Mouse (Mus musculus): Measurements from ENCODE around the gene Pbxip1. TPM values are rescaled to one million over a fixed set of nuclear protein-coding genes. Genes with fewer than 3 reads are reported as not detected.
A peak's percentile ranks its signal among the peaks of the same experiment; 100 is the strongest.

Pbxip1 gene
- polyA plus RNA-seq, 1 experiment from 2014 or later, result 25.0 TPM

DNA sequence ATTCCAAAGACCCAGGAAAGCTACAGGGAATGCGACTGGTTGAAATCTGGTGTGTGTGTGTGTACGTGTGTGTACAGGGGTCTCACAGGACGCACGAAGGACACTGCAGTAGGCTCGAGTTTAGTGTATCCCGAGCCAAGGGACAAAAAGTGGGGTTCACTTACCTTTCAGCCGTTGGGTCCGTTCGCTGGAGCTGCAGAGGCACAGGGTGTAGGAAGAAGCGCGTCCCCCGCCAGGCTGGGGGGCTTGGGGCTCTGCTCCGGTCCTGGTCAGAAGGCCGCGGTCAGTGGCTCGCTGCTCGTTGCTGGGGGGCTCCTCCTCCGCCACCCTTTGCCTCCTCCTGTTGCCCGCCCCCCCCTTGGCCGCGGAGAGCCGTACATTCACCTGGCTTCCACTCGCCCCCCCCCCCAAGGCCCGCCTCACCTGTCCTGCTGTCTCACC lies 43.6 kb upstream of the Pbxip1 start:
- Histone ChIP-seq H3K27me3 (replicated peaks; ENCODE audit: control insufficient read depth, insufficient read depth, low read length) (peaks cover 16% of the 10 kb centered on the region), H3K4me2 (ENCODE audit: low read length) (peak overlapping the region; percentile 74), H3K4me3 (ENCODE audit: low read length) (peak overlapping the region; percentile 45), H3K36me3 (ENCODE audit: control insufficient read depth, insufficient read depth, low read length) (no peaks in the 10 kb centered on the region), H3K4me1 (ENCODE audit: control insufficient read depth, insufficient read depth, low read depth, low read length) (peaks cover 52% of the 10 kb centered on the region), H3K9ac (ENCODE audit: low read depth, low read length) (peak overlapping the region; percentile 49), H3K9me3 (ENCODE audit: control insufficient read depth, low read length) (no peaks in the 10 kb centered on the region), H3K27ac (ENCODE audit: low read depth, low read length) (no peak overlapping the region)
- under 1% methylated on average over 22 of the region's 24 CpGs for WGBS
- no peak for ATAC-seq

DNA sequence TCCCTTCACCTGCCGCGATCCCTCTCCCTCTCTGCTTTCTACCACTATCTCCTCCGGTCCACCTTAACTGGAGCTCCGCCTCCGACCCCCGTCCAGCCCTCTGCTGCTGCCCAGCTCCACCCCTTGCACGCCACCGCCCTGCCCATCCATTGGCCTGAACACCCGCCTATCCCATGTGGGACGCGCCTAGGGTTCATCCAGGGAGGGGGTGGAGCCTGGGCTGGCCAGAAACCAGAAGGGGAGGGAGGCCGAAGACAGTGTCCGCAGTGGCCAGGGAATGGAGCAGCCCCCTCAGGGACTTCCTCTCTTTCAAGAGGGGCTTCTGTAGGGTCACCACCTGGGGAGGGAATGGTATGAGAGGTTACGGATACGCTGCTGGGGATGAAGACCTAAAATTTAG lies 42.9 kb upstream of the Pbxip1 start:
- H3K9ac ChIP-seq (ENCODE audit: low read depth, low read length), result peak overlapping the region; percentile 53
- H3K27ac ChIP-seq (ENCODE audit: low read depth, low read length), result peak overlapping the region; percentile 79
- H3K4me3 ChIP-seq (ENCODE audit: low read length), result peak overlapping the region; percentile 45
- ATAC-seq, result peak; percentile 93
- under 1% methylated on average over 15 of the region's 15 CpGs for WGBS
- peak overlapping the region; percentile 74 for H3K4me2 ChIP-seq (ENCODE audit: low read length)
- H3K9me3 ChIP-seq (ENCODE audit: control insufficient read depth, low read length), result no peaks in the 10 kb centered on the region
- H3K36me3 ChIP-seq (ENCODE audit: control insufficient read depth, insufficient read depth, low read length), result no peaks in the 10 kb centered on the region
- peaks cover 16% of the 10 kb centered on the region for H3K27me3 ChIP-seq (replicated peaks; ENCODE audit: control insufficient read depth, insufficient read depth, low read length)
- H3K4me1 ChIP-seq (ENCODE audit: control insufficient read depth, insufficient read depth, low read depth, low read length), result peaks cover 52% of the 10 kb centered on the region

DNA sequence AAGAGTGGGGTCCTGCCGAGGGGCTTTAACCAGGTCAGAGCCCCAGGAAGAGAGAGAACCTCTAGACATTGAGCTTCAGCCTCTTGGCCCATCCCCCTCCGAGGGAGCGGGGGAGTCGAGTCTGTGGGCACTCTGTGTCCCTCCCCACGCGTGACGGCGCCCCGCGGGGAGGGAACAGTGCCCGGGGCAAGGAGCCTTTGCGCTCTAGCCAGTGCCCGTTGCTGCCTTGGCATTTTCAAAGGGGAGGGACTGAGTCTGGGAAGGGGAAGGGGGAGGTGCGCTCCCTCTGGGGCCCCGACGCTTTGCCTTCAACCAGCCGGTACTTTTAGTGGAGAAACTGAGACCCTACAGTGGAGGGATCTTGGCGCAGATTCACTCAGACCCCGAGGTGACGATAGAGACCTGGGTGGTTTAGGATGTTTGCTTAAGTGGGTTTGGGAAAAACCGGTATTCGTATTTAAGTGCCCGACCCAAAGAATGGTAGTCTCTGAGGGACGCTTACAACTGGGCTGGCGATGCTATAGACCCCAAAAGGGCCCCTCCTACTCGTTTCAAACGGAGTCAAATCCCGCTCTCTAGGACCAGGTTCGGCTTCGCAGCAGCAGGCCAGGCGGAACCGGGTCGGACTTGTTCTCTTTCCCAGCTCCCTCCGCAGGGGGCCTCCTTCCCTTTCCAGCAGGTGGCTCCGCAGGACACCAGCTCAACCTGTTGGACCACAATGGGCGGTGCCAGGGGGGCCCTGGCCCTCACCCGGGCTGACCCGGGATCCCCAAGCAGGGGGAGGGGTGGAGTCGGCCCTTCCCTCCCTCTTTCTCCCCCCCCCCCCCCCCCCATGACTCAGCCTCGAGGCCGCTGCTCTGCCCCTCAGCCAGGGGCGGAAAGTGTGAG lies 42.3 kb upstream of the Pbxip1 start, which contains the start of gene Zbtb7b:
Gene Zbtb7b, minus strand, starts transcription at position 771 of the 888 bp plus-strand sequence.
- Histone ChIP-seq H3K9me3 (ENCODE audit: control insufficient read depth, low read length) (no peaks in the 10 kb centered on the region), H3K27me3 (replicated peaks; ENCODE audit: control insufficient read depth, insufficient read depth, low read length) (peaks cover 16% of the 10 kb centered on the region), H3K4me1 (ENCODE audit: control insufficient read depth, insufficient read depth, low read depth, low read length) (peaks cover 52% of the 10 kb centered on the region), H3K36me3 (ENCODE audit: control insufficient read depth, insufficient read depth, low read length) (no peaks in the 10 kb centered on the region), H3K4me3 (ENCODE audit: low read length) (peak within 1 kb of the TSS; percentile 45), H3K4me2 (ENCODE audit: low read length) (peak within 1 kb of the TSS; percentile 74), H3K27ac (ENCODE audit: low read depth, low read length) (peak within 1 kb of the TSS; percentile 79), H3K9ac (ENCODE audit: low read depth, low read length) (peak within 1 kb of the TSS; percentile 53)
- under 1% methylated on average over 38 of the region's 42 CpGs for WGBS
- peak; percentile 49 for ATAC-seq

- Histone ChIP-seq H3K4me1 (ENCODE audit: control insufficient read depth, insufficient read depth, low read depth, low read length) (peaks cover 52% of the 10 kb centered on the region), H3K27me3 (replicated peaks; ENCODE audit: control insufficient read depth, insufficient read depth, low read length) (peaks cover 16% of the 10 kb centered on the region), H3K9me3 (ENCODE audit: control insufficient read depth, low read length) (no peaks in the 10 kb centered on the region), H3K9ac (ENCODE audit: low read depth, low read length) (peak overlapping the region; percentile 33), H3K4me2 (ENCODE audit: low read length) (peak overlapping the region; percentile 74), H3K4me3 (ENCODE audit: low read length) (peak overlapping the region; percentile 45), H3K27ac (ENCODE audit: low read depth, low read length) (peak overlapping the region; percentile 34; the same call in 1 of the 2 replicates), H3K36me3 (ENCODE audit: control insufficient read depth, insufficient read depth, low read length) (no peaks in the 10 kb centered on the region)
- peak; percentile 7; the same call in 1 of the 2 replicates for ATAC-seq
- 0% methylated on average over 10 of the region's 12 CpGs for WGBS
Measured at GRCm38 (mm10) chr3:89394894-89395256, 41.6 kb upstream of the Pbxip1 start.

DNA sequence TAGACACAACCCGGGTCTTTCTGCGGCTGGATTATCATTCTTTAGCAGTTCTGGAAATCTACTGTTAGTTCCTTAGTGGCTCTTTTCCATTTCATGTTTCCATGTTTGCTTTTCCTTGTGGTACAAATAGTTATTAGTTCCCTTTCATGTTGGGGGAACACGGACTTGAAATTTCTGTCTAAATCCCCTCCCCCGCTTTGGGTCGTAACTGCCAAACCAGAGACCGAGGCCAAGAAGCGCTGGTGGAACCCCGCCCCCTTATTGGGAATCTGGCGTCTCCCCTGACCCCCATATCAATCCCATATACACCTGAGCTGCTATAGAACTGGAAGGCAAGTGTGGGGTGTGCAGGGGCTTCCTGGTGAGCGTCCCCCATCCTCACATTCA lies 41.1 kb upstream of the Pbxip1 start:
- Histone ChIP-seq H3K9me3 (ENCODE audit: control insufficient read depth, low read length) (no peaks in the 10 kb centered on the region), H3K9ac (ENCODE audit: low read depth, low read length) (peak overlapping the region; percentile 17; the same call in 1 of the 2 replicates), H3K36me3 (ENCODE audit: control insufficient read depth, insufficient read depth, low read length) (no peaks in the 10 kb centered on the region), H3K4me2 (ENCODE audit: low read length) (peak overlapping the region; percentile 74), H3K27ac (ENCODE audit: low read depth, low read length) (peak overlapping the region; percentile 34; the same call in 1 of the 2 replicates), H3K27me3 (replicated peaks; ENCODE audit: control insufficient read depth, insufficient read depth, low read length) (peaks cover 16% of the 10 kb centered on the region), H3K4me3 (ENCODE audit: low read length) (peak overlapping the region; percentile 45), H3K4me1 (ENCODE audit: control insufficient read depth, insufficient read depth, low read depth, low read length) (peaks cover 52% of the 10 kb centered on the region)
- 1% methylated on average over 10 of the region's 10 CpGs for WGBS
- ATAC-seq, result no peak

GRCm38 (mm10) chr3:89395806-89396653 lies 40.5 kb upstream of the Pbxip1 start:
- H3K4me1 ChIP-seq (ENCODE audit: control insufficient read depth, insufficient read depth, low read depth, low read length), result peaks cover 48% of the 10 kb centered on the region
- WGBS, result under 1% methylated on average over 31 of the region's 44 CpGs
- H3K4me2 ChIP-seq (ENCODE audit: low read length), result peak overlapping the region; percentile 74
- H3K27me3 ChIP-seq (replicated peaks; ENCODE audit: control insufficient read depth, insufficient read depth, low read length), result peaks cover 16% of the 10 kb centered on the region
- no peaks in the 10 kb centered on the region for H3K9me3 ChIP-seq (ENCODE audit: control insufficient read depth, low read length)
- no peak for ATAC-seq
- H3K4me3 ChIP-seq (ENCODE audit: low read length), result peak overlapping the region; percentile 45
- no peak overlapping the region for H3K27ac ChIP-seq (ENCODE audit: low read depth, low read length)
- no peaks in the 10 kb centered on the region for H3K36me3 ChIP-seq (ENCODE audit: control insufficient read depth, insufficient read depth, low read length)
- peak overlapping the region; percentile 58 for H3K9ac ChIP-seq (ENCODE audit: low read depth, low read length)

DNA sequence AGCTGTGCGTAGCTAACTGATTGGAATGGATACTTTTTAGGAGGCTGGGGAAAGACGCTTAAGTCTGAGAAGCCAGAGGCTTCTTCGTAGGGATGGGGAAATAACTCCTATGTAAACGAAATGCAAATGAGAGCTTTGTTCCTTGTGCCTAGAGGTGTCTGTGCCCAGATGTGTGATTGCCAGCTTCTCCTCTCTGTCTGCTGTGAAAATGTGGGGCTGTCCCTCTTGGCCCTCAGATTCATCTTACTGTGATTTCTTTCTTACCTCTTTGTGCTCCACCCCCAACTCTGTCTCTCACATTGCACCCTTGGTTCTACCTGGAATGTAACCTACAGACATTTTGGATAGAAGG lies 39.9 kb upstream of the Pbxip1 start:
- H3K27me3 ChIP-seq (replicated peaks; ENCODE audit: control insufficient read depth, insufficient read depth, low read length), result peaks cover 16% of the 10 kb centered on the region
- peaks cover 42% of the 10 kb centered on the region for H3K4me1 ChIP-seq (ENCODE audit: control insufficient read depth, insufficient read depth, low read depth, low read length)
- no peak overlapping the region; the same call in 1 of the 2 replicates for H3K9ac ChIP-seq (ENCODE audit: low read depth, low read length)
- peak overlapping the region; percentile 74 for H3K4me2 ChIP-seq (ENCODE audit: low read length)
- H3K4me3 ChIP-seq (ENCODE audit: low read length), result peak overlapping the region; percentile 45
- H3K36me3 ChIP-seq (ENCODE audit: control insufficient read depth, insufficient read depth, low read length), result 0 out of 2 replicates have a peak, but pooled peaks cover 3% of the 10 kb centered on the region
- ATAC-seq, result no peak
- 0% methylated on average over 4 of the region's 4 CpGs for WGBS
- H3K27ac ChIP-seq (ENCODE audit: low read depth, low read length), result no peak overlapping the region
- H3K9me3 ChIP-seq (ENCODE audit: control insufficient read depth, low read length), result no peaks in the 10 kb centered on the region

- peaks cover 15% of the 10 kb centered on the region for H3K36me3 ChIP-seq (ENCODE audit: control insufficient read depth, insufficient read depth, low read length)
- no peak overlapping the region for H3K4me3 ChIP-seq (ENCODE audit: low read length)
- H3K4me1 ChIP-seq (ENCODE audit: control insufficient read depth, insufficient read depth, low read depth, low read length), result peaks cover 5% of the 10 kb centered on the region
- H3K27ac ChIP-seq (ENCODE audit: low read depth, low read length), result no peak overlapping the region
- 90% methylated on average over 7 of the region's 7 CpGs for WGBS
- no peak for ATAC-seq
- peaks cover 4% of the 10 kb centered on the region; the same call in 1 of the 2 replicates for H3K27me3 ChIP-seq (replicated peaks; ENCODE audit: control insufficient read depth, insufficient read depth, low read length)
- H3K9ac ChIP-seq (ENCODE audit: low read depth, low read length), result no peak overlapping the region
- H3K9me3 ChIP-seq (ENCODE audit: control insufficient read depth, low read length), result no peaks in the 10 kb centered on the region
- H3K4me2 ChIP-seq (ENCODE audit: low read length), result no peak overlapping the region
Measured at GRCm38 (mm10) chr3:89401329-89401728, 35.2 kb upstream of the Pbxip1 start.

GRCm38 (mm10) chr3:89402693-89403092 lies 33.8 kb upstream of the Pbxip1 start, which contains the start of gene Lenep:
Lenep (minus strand) TSS chr3:89402793.
- Histone ChIP-seq H3K4me2 (ENCODE audit: low read length) (no peak within 1 kb of the TSS), H3K4me1 (ENCODE audit: control insufficient read depth, insufficient read depth, low read depth, low read length) (no peaks in the 10 kb centered on the region), H3K27me3 (replicated peaks; ENCODE audit: control insufficient read depth, insufficient read depth, low read length) (no peaks in the 10 kb centered on the region), H3K9ac (ENCODE audit: low read depth, low read length) (no peak within 1 kb of the TSS), H3K27ac (ENCODE audit: low read depth, low read length) (no peak within 1 kb of the TSS), H3K4me3 (ENCODE audit: low read length) (no peak within 1 kb of the TSS), H3K36me3 (ENCODE audit: control insufficient read depth, insufficient read depth, low read length) (peaks cover 15% of the 10 kb centered on the region), H3K9me3 (ENCODE audit: control insufficient read depth, low read length) (no peaks in the 10 kb centered on the region)
- ATAC-seq, result no peak
- 68% methylated on average over 5 of the region's 5 CpGs for WGBS
